Mouse (Mus musculus) ES-E14 (cell line): ENCODE results near the gene Arhgap17. TPM values are rescaled to one million over a fixed set of nuclear protein-coding genes. Genes with fewer than 3 reads are reported as not detected.

Experiments used
- DNase-seq: peaks from one replicate; pipeline ENCODE4 v3.0.0-alpha.2; 2013; ENCODE audit warnings: low read depth, low spot score
- H3K27ac ChIP-seq: 2 replicates; pipeline ENCODE4 v1.5.1; 2012; ENCODE audit warnings: low read depth, mild to moderate bottlenecking, low read length, moderate library complexity, mixed read lengths; ENCODE audit not compliant: poor library complexity, insufficient read depth, severe bottlenecking
- H3K36me3 ChIP-seq: 2 replicates; pipeline ENCODE4 v1.6.1; 2012; ENCODE audit warnings: mild to moderate bottlenecking, low read length, moderate library complexity, mixed read lengths; ENCODE audit not compliant: control insufficient read depth, poor library complexity, insufficient read depth, severe bottlenecking
- H3K4me1 ChIP-seq, 2 experiments: fragments of 150-350 bp in 1 of 2; sonication (generic) in 1 of 2; 2 replicates each; pipeline ENCODE4 v1.6.1; 2012; ENCODE audit warnings: low read length in 2 of 2, mild to moderate bottlenecking in 1 of 2, mixed read lengths in 1 of 2; ENCODE audit not compliant: control insufficient read depth in 2 of 2, insufficient read depth in 2 of 2, poor library complexity in 1 of 2
- H3K4me3 ChIP-seq, 2 experiments: fragments of 150-350 bp in 1 of 2; sonication (generic) in 1 of 2; 2 replicates each; pipeline ENCODE4 v1.5.1; 2012; ENCODE audit warnings: low read length in 2 of 2, low read depth in 1 of 2, mild to moderate bottlenecking in 1 of 2, mixed read lengths in 1 of 2; ENCODE audit not compliant: insufficient read depth in 1 of 2, poor library complexity in 1 of 2, severe bottlenecking in 1 of 2
- H3K9ac ChIP-seq: 2 replicates; pipeline ENCODE4 v1.6.1; 2012; ENCODE audit warnings: low read depth, mild to moderate bottlenecking, low read length, mixed read lengths; ENCODE audit not compliant: poor library complexity, insufficient read depth, severe bottlenecking
- H3K9me3 ChIP-seq: fragments of 150-350 bp; sonication (generic); 2 replicates; pipeline ENCODE4 v1.6.1; 2012; ENCODE audit warnings: low read depth, mild to moderate bottlenecking, low read length; ENCODE audit not compliant: control insufficient read depth, insufficient read depth
- CHD2 ChIP-seq: IDR thresholded peaks from 2 replicates; pipeline ENCODE4 v1.6.1; 2014; ENCODE audit warnings: mild to moderate bottlenecking, low read depth, low read length, inconsistent platforms
- HCFC1 ChIP-seq: IDR thresholded peaks from 2 replicates; pipeline ENCODE4 v1.6.1; 2012; ENCODE audit warnings: low read length, inconsistent platforms, borderline replicate concordance; ENCODE audit not compliant: insufficient read depth
- MAFK ChIP-seq: IDR thresholded peaks from 2 replicates; pipeline ENCODE4 v1.6.1; 2014; ENCODE audit warnings: mild to moderate bottlenecking, low read depth, low read length, inconsistent platforms; ENCODE audit not compliant: insufficient read depth
- ZC3H11A ChIP-seq: IDR thresholded peaks from 2 replicates; pipeline ENCODE4 v1.6.1; 2012; ENCODE audit warnings: low read depth, mild to moderate bottlenecking, inconsistent platforms, low read length, borderline replicate concordance
- ZNF384 ChIP-seq: IDR thresholded peaks from 2 replicates; pipeline ENCODE4 v1.6.1; 2012; ENCODE audit warnings: low read depth, low read length, inconsistent platforms
- in situ Hi-C, 2 experiments: fragments of 600-800 bp; cut with MboI; formaldehyde crosslinking; loops; one replicate each; pipeline ENCODE4 v1.15.1; 2025; ENCODE audit warnings: low sequenced_read_pairs in 2 of 2, inconsistent platforms in 1 of 2; ENCODE audit not compliant: unreplicated experiment in 2 of 2
- total RNA-seq: library from RNA; depleted of rRNA; stranded (reverse); fragments of 300-350 nt; gene quantifications from 2 replicates; pipeline ENCODE4 v1.2.3, GENCODE M21; 2012

The Arhgap17 gene
- total RNA-seq, 1 experiment, result 9.5 TPM

DNA sequence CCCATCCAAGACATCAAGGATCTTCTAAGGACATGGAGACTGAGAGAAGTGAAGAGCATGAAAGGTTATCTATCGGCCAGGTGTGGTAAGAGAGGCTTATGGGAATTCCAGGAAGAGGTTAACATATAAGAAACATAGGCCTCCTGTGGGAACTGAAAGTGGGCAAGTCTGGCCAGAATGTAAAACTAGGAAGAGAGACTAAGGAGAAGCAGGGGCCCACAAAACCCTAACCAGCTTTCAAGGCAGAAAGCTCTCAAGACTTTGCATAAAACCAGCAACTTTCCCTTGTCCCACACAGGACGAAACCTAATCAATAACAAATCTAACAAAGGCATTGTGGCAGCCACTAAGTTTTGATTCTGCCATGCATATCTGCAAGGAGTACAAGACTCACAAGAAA lies 1.5 kb downstream of the Arhgap17 start:
- in situ Hi-C loops, result no loop called here
- no peak for TF ChIP-seq MAFK
- no peak for TF ChIP-seq HCFC1
- no peak for TF ChIP-seq ZNF384
- TF ChIP-seq CHD2, result no peak
- no peak for TF ChIP-seq ZC3H11A
- H3K4me1 ChIP-seq, result peaks cover 2 to 5% of the 10 kb centered on the region in 2 experiments; a peak in 3 of 4 replicates
- DNase-seq, result no peak
- no peaks in the 10 kb centered on the region for H3K9me3 ChIP-seq
- no peak overlapping the region for H3K27ac ChIP-seq
- no peak overlapping the region for H3K9ac ChIP-seq
- H3K36me3 ChIP-seq, result no peaks in the 10 kb centered on the region
- no peak overlapping the region for H3K4me3 ChIP-seq

DNA sequence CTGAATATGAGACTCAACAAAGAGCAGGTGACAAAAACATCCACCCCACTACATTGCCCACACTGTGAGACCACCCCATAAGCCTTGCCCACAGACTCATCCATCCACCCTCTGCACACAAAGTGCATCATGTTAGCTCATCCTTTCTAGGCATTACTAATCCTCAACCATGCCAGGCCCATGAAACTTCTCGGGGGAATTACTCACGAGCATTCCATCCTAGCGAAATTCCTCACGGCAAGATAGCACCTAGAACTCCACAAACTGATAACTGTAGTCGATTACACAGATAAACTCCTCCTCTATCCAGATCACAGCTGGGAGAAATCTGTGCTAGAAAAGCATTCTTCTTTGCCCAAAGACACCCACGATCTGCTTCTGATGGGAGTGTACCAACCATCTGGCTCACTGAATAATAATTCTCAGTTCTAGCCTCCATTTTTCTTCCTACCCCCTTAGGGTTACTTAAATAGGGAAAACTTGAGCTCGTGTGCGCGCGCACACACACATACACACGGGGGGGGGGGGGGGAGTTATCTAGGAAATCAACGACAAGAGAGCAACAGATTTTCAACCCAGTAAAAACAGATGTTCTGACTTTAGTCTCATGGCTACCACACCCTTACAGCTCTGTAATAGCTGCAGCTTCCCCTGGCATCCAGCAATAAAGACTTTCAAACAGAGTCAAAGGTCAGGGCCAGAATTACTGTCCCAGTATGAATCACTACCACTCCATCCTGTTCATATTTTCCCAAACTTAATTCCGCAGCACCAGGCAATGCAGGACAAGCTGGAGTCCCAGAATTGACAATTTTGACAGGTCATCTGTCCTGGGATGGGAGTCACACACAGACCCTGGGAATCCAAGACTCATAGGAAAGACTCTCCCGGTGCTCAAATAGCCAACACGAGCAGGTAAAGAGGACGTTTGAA lies 2.2 kb downstream of the Arhgap17 start:
- Histone ChIP-seq H3K36me3 (no peaks in the 10 kb centered on the region), H3K9ac (no peak overlapping the region), H3K4me1 (peaks cover 2 to 5% of the 10 kb centered on the region in 2 experiments; a peak in 3 of 4 replicates), H3K4me3 (no peak overlapping the region), H3K9me3 (no peaks in the 10 kb centered on the region), H3K27ac (no peak overlapping the region)
- in situ Hi-C loops, result no loop called here
- TF ChIP-seq ZNF384, result no peak
- TF ChIP-seq CHD2, result no peak
- TF ChIP-seq MAFK, result no peak
- TF ChIP-seq ZC3H11A, result no peak
- no peak for TF ChIP-seq HCFC1
- DNase-seq, result no peak

DNA sequence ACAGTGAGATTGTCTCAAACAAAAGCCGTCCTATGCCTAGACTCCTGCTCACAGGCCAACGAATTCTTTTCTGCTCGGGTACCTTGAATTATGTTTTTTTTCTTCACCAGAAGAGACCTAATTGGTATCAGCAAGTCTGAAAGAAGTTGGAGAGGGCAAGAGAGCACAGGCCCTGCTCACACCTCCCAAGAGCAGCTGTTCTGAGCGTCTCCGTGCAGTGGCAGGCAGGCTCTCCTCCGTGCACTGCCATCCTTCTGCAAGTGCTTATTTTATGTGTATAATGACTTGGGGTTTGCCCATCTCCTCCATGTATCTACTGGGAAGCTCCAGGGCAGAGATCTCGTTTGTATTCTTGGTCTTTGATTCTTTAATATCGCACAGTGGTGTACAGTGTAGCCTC lies 2.9 kb downstream of the Arhgap17 start:
- TF ChIP-seq MAFK (no peak), ZC3H11A (no peak), ZNF384 (no peak), CHD2 (no peak), HCFC1 (no peak)

DNA sequence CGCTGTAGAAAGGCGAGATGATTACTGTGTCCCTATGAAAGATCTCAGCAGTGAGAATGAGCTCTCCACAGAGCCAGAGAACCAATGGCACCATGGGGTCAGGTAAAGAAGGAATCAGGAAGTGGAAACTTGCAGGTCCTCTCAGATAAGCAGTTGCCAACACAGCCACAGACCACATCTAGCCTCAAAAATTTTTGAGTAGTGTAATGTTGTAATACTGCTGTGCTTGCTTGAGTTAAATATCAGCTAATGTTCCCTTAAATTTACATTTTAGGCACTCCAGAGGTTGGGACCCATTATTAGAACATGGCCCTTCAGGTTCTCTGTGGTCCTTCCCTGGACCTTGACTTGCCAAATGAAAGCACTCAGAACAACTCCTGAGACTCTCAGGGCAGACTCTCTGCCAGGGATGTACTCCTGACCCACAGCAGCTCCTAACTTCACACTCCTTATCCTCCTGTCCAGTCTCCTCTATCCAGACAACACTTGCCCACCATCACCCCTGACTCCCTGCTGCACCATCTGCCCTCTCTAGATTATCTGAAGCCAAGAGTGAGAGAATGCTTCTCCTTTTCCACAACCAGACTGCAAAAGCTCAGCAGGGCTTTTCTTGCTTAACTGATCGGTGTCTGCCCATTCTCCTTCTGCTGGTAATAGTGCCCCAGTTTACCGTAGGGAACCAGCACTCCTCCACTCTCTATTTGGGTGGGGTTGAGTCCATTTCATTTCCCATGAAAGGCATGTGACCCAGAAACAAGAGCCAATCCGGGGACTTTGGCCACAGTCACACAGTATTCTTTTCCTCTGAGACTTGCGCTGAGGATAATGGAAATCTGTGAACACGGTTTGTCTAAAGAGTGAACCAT lies 3.6 kb downstream of the Arhgap17 start:
- Histone ChIP-seq H3K27ac (no peak overlapping the region), H3K9me3 (no peaks in the 10 kb centered on the region), H3K4me3 (no peak overlapping the region), H3K4me1 (peaks cover 2% of the 10 kb centered on the region in 2 experiments; a peak in 3 of 4 replicates), H3K36me3 (no peaks in the 10 kb centered on the region), H3K9ac (no peak overlapping the region)
- TF ChIP-seq MAFK (no peak), HCFC1 (no peak), CHD2 (no peak), ZNF384 (no peak), ZC3H11A (no peak)
- DNase-seq, result no peak
- in situ Hi-C loops, result no loop called here

More for the DNA sequence above, 2.9 kb downstream of the Arhgap17 start:
- Histone ChIP-seq H3K4me1 (peaks cover 2 to 5% of the 10 kb centered on the region in 2 experiments; a peak in 3 of 4 replicates), H3K9ac (no peak overlapping the region), H3K9me3 (no peaks in the 10 kb centered on the region), H3K36me3 (no peaks in the 10 kb centered on the region), H3K27ac (no peak overlapping the region), H3K4me3 (no peak overlapping the region)
- DNase-seq, result no peak
- in situ Hi-C loops, result no loop called here
